Mouse (Mus musculus) kidney, postnatal 0 days (tissue): ENCODE results near the gene Cpb2. TPM values are rescaled to one million over a fixed set of nuclear protein-coding genes. Genes with fewer than 3 reads are reported as not detected.
A peak's percentile ranks its signal among the peaks of the same experiment; 100 is the strongest.

Source experiments
- ATAC-seq: fragments of 200-750 bp; cut with Nextera tagmentation; replicated peaks from 2 replicates; pipeline ENCODE4 v1.8.0; 2017; ENCODE audit warnings: low read depth, moderate number of reproducible peaks, moderate TSS enrichment, moderate library complexity; ENCODE audit not compliant: low FRiP score
- DNase-seq: peaks from one replicate; pipeline ENCODE4 v3.0.0-alpha.2; 2016; ENCODE audit warnings: low spot score
- H3K27ac ChIP-seq: fragments of 300-500 bp; sonication (generic); 2 replicates; pipeline ENCODE4 v1.5.1; 2014; ENCODE audit warnings: mild to moderate bottlenecking
- H3K27me3 ChIP-seq: fragments of 300-500 bp; sonication (generic); 2 replicates; pipeline ENCODE4 v1.6.1; 2014; ENCODE audit warnings: low read length, mixed read lengths; ENCODE audit not compliant: insufficient read depth
- H3K36me3 ChIP-seq: fragments of 300-500 bp; sonication (generic); 2 replicates; pipeline ENCODE4 v1.6.1; 2014; ENCODE audit warnings: low read length, mixed read lengths; ENCODE audit not compliant: insufficient read depth
- H3K4me1 ChIP-seq: fragments of 300-500 bp; sonication (generic); replicated peaks from 2 replicates; pipeline ENCODE4 v1.6.1; 2014; ENCODE audit warnings: antibody characterized with exemption, low read length, mixed read lengths; ENCODE audit not compliant: insufficient read depth
- H3K4me2 ChIP-seq: fragments of 300-500 bp; sonication (generic); 2 replicates; pipeline ENCODE4 v1.6.1; 2014; ENCODE audit warnings: mild to moderate bottlenecking, low read length, moderate library complexity, mixed read lengths
- H3K4me3 ChIP-seq: fragments of 300-500 bp; sonication (generic); replicated peaks from 2 replicates; pipeline ENCODE4 v1.5.1; 2014; ENCODE audit warnings: low read depth, low read length
- H3K9ac ChIP-seq: fragments of 300-500 bp; sonication (generic); 2 replicates; pipeline ENCODE4 v1.6.1; 2014; ENCODE audit warnings: low read depth, low read length
- H3K9me3 ChIP-seq: fragments of 300-500 bp; sonication (generic); replicated peaks from 2 replicates; pipeline ENCODE4 v1.6.1; 2016; ENCODE audit warnings: low read length, inconsistent platforms, mixed read lengths
- CTCF ChIP-seq: IDR thresholded peaks from 2 replicates; pipeline ENCODE4 v1.5.1; 2016; ENCODE audit warnings: antibody characterized with exemption, low read depth, mild to moderate bottlenecking, moderate library complexity
- WGBS: fragments of 180-500 bp; shearing (Covaris S2); extraction: QIAGEN DNeasy Blood & Tissue Kit; methylation state at CpG from one replicate; pipeline ENCODE4 v1.1.7; 2014; 5-methylcytosine and 5-hydroxymethylcytosine counted together
- polyA plus RNA-seq: library from polyadenylated mRNA; unstranded; fragments of >200 nt; fragmentation: Nextera tagmentation; extraction: Ambion mirVana; gene quantifications from 2 replicates; pipeline ENCODE4 v1.2.1, GENCODE M21; 2015

Cpb2 gene
- polyA plus RNA-seq, 1 experiment from 2014 or later: 23.6 TPM

DNA sequence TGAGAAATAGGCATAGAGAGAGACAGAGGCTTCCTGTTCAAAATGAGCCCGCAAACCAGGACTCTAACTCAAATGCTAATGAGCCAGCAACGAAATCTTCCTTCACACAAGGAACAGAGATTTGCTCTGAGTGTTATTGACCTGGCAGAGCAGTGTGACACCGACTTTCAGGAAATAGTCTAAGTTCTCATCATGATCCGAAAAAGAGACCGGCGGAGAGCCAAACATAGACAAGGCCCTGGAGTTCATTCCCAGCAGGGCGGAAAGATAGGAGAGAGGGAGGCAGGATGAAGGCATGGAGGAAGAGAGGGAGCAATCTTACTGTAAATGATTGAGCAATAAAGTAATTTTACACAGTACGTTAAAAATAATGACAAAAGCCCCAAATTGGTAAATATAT is 5.0 kb upstream of the Cpb2 start:
- 79% methylated on average over 8 of the region's 8 CpGs for WGBS

DNA sequence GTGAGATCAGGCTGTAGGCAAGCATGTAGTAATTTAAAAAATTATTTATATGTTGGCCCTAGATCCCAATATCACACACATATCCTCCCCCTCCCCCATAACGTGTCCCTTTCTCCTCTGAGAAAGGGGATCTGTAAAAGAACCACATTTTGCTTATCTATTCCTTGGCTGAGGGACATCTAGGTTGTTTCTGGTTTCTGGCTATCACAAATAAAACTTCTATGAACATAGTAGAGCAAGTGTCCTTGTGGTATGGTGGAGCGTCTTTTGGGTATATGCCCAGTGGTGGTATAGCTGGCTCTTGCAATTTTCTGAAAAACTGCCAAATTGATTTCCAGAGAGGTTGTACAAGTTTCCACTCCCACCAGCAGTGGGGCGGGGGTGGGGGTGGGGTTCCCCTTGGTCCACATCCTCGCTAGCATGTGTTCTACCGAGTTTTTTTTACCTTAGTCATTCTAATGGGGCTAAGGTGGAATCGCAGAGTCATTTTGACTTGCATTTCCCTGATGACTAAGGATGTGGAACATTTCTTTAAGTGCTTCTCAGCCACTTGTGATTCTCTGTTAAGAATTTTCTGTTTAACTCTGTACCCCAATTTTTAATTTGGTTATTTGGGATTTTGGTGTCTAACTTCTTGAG is 3.9 kb upstream of the Cpb2 start:
- H3K36me3 ChIP-seq: no peaks in the 10 kb centered on the region
- no peaks in the 10 kb centered on the region for H3K27me3 ChIP-seq
- DNase-seq (no peak), ATAC-seq (no peak)
- no peaks in the 10 kb centered on the region for H3K9me3 ChIP-seq
- WGBS: 81% methylated on average over 6 of the region's 6 CpGs
- no peak overlapping the region for H3K9ac ChIP-seq
- H3K4me1 ChIP-seq: no peaks in the 10 kb centered on the region
- H3K4me2 ChIP-seq: no peak overlapping the region
- no peak overlapping the region for H3K27ac ChIP-seq
- TF ChIP-seq CTCF: no peak
- H3K4me3 ChIP-seq: no peak overlapping the region

More for the DNA sequence above, 5.0 kb upstream of the Cpb2 start:
- H3K4me3 ChIP-seq: no peak overlapping the region
- no peaks in the 10 kb centered on the region for H3K4me1 ChIP-seq
- TF ChIP-seq CTCF: no peak
- DNase-seq: no peak
- no peak overlapping the region for H3K27ac ChIP-seq
- H3K27me3 ChIP-seq: no peaks in the 10 kb centered on the region
- H3K9me3 ChIP-seq: no peaks in the 10 kb centered on the region
- H3K36me3 ChIP-seq: no peaks in the 10 kb centered on the region
- no peak for ATAC-seq
- no peak overlapping the region for H3K4me2 ChIP-seq
- H3K9ac ChIP-seq: no peak overlapping the region

DNA sequence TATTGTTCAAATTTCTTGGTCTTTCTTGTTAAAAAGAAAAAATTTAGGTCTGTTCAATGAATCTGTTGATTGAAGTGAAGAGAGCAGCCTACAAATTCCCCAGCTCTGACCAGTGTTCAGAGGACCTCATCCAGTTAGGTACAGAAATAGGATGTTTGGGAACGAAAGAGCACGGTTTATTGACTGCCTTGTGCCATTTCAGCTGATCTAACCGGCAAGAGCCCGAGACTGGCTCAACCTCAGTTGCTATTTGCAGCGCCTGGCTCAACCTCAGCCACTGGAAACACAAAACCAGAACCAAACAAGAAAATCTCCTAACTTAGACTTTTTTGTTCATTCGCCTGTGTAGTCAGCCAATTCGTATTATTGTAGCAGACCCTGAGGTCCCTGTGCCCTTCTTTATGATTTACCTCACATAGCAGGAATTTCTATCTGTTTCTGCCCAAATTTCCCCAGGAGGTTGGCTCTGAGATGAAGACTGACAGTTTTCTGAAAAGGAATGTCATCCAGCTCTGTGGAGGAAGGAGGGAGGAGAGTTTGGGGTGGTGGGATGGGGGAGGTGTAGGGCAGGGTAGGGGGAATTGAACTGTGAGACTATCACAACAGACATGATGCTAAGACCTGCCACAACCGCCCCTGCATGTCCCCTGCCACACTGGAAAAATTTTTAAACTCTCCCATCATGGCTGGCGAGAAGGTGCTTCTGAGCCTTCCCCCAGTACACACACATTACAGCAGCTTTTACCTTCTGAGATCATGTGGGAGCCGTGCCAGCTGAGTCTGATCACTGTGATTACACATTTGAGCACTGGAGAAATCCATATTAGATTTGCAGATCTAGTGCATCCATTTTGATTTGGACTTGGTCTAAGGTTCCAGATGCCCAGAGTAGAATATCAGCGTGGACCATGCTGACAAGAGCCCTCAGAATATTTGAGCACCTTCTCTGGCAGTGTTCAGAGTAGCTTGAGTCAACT is 4.2 kb downstream of the Cpb2 start:
- Histone ChIP-seq H3K9me3 (no peaks in the 10 kb centered on the region), H3K27me3 (no peaks in the 10 kb centered on the region), H3K27ac (no peak overlapping the region), H3K4me3 (no peak overlapping the region), H3K4me2 (no peak overlapping the region), H3K4me1 (no peaks in the 10 kb centered on the region), H3K36me3 (no peaks in the 10 kb centered on the region), H3K9ac (no peak overlapping the region)
- WGBS: 77% methylated on average over 11 of the region's 11 CpGs
- no peak for TF ChIP-seq CTCF
- ATAC-seq (no peak), DNase-seq (no peak)

DNA sequence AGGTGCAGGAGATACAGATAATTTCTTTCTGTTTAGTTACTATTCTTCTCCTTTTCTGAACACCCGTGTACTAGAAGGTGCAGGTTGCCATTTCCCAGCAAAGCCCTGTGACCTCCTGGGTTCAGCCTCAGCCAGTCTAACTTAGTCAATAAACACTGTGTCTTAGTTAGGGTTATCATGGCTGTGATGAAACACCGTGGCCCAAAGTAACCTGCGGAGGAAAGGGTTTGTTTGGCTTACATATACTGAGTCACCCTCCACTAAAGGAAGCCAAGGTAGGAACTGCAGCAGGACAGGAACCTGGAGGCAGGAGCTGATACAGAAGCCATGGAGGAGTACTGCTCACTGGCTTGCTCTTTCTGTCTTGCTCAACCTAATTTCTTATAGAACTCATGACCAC is 8.3 kb downstream of the Cpb2 start:
- H3K9ac ChIP-seq: no peak overlapping the region
- H3K27me3 ChIP-seq: no peaks in the 10 kb centered on the region
- no peak overlapping the region for H3K4me2 ChIP-seq
- ATAC-seq (no peak), DNase-seq (no peak)
- no peak overlapping the region for H3K27ac ChIP-seq
- H3K36me3 ChIP-seq: no peaks in the 10 kb centered on the region
- 88% methylated on average over 3 of the region's 3 CpGs for WGBS
- H3K9me3 ChIP-seq: no peaks in the 10 kb centered on the region
- TF ChIP-seq CTCF: no peak
- no peaks in the 10 kb centered on the region for H3K4me1 ChIP-seq
- no peak overlapping the region for H3K4me3 ChIP-seq

DNA sequence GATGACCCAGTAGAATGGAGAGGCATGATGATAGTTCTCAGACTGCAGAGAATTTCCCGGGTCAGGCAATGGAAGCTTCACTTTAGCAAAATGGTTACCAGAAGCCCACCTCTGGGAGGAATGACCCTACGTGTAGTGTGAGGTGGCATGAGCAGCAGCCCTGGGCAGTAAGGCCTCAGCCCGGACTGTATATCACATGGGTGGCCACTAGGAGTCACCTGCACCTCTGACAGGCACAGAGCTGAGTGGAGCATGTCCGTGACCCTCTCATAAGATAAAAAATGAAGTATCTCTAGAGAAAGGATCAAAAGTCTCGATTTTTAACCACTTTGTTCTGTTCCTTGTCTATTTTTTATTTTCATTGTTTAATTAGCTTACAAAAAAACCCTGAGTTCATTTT is 14.4 kb downstream of the Cpb2 start:
- peak; percentile 54 for TF ChIP-seq CTCF
- peak; percentile 12 for DNase-seq
- Histone ChIP-seq H3K4me1 (no peaks in the 10 kb centered on the region), H3K36me3 (no peaks in the 10 kb centered on the region), H3K27ac (no peak overlapping the region), H3K4me3 (no peak overlapping the region), H3K9me3 (no peaks in the 10 kb centered on the region), H3K9ac (no peak overlapping the region), H3K27me3 (no peaks in the 10 kb centered on the region), H3K4me2 (no peak overlapping the region)
- 44% methylated on average over 5 of the region's 5 CpGs for WGBS
- no peak; the same call in 1 of the 2 replicates for ATAC-seq

DNA sequence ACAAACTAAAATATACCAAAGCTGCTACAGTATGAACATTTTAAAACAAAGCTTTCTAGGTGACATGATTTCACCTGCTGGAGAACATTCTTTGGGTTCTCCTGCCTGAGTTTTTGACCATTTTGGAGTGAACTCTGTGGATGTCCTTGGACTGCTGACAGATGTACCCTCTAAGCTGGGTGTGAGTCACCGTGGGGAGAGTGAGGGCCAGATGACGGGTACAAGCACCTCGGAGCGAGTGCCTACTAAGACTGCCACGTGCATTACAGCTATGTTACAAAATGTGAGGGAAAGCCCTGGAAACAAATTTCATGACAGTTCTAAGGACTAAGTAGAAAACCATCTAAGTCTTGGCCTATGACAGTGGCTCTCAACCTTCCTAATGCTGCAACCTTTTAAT is 27.4 kb downstream of the Cpb2 start:
- no peak for ATAC-seq
- WGBS: 92% methylated on average over 5 of the region's 5 CpGs

More for the DNA sequence above, 27.4 kb downstream of the Cpb2 start:
- no peak overlapping the region for H3K4me3 ChIP-seq
- H3K9me3 ChIP-seq: no peaks in the 10 kb centered on the region
- no peak overlapping the region for H3K4me2 ChIP-seq
- no peaks in the 10 kb centered on the region for H3K27me3 ChIP-seq
- H3K9ac ChIP-seq: no peak overlapping the region
- no peak overlapping the region for H3K27ac ChIP-seq
- no peaks in the 10 kb centered on the region for H3K4me1 ChIP-seq
- TF ChIP-seq CTCF: no peak
- no peak for DNase-seq
- H3K36me3 ChIP-seq: no peaks in the 10 kb centered on the region
